Mouse (Mus musculus) lung, adult 18-20 months (tissue): ENCODE data around the gene Tox3.

Experiments
- DNase-seq, 2 experiments: peaks; one replicate each; pipeline ENCODE4 v3.0.0; 2022; ENCODE audit warnings: mixed read lengths in 2 of 2

Tox3 gene

GRCm38 (mm10) chr8:90323824-90324223 is 24.3 kb downstream of the Tox3 start:
- no peak for DNase-seq

- DNase-seq: no peak
Measured at GRCm38 (mm10) chr8:90322701-90323439, 25.3 kb downstream of the Tox3 start.

GRCm38 (mm10) chr8:90321255-90321654 is 26.9 kb downstream of the Tox3 start:
- no peak for DNase-seq

GRCm38 (mm10) chr8:90314312-90314711 is 33.8 kb downstream of the Tox3 start:
- no peak for DNase-seq

- peak in 1 of 2 experiments; percentile 35 for DNase-seq
Measured at GRCm38 (mm10) chr8:90302951-90303350, 45.2 kb downstream of the Tox3 start.

- no peak for DNase-seq
Measured at GRCm38 (mm10) chr8:90302252-90302651, 45.9 kb downstream of the Tox3 start.

- no peak for DNase-seq
Measured at GRCm38 (mm10) chr8:90301543-90301942, 46.6 kb downstream of the Tox3 start.

- no peak for DNase-seq
Measured at GRCm38 (mm10) chr8:90300973-90301372, 47.2 kb downstream of the Tox3 start.

GRCm38 (mm10) chr8:90294061-90294460 is 54.1 kb downstream of the Tox3 start:
- no peak for DNase-seq

GRCm38 (mm10) chr8:90290811-90291210 is 57.3 kb downstream of the Tox3 start:
- no peak for DNase-seq

GRCm38 (mm10) chr8:90276722-90277121 is 71.4 kb downstream of the Tox3 start:
- no peak for DNase-seq

- no peak for DNase-seq
Measured at GRCm38 (mm10) chr8:90273182-90273581, 75.0 kb downstream of the Tox3 start.

GRCm38 (mm10) chr8:90271920-90272319 is 76.2 kb downstream of the Tox3 start:
- no peak for DNase-seq

- no peak for DNase-seq
Measured at GRCm38 (mm10) chr8:90267698-90268256, 80.4 kb downstream of the Tox3 start.

- no peak for DNase-seq
Measured at GRCm38 (mm10) chr8:90266986-90267385, 81.2 kb downstream of the Tox3 start.

GRCm38 (mm10) chr8:90266239-90266638 is 81.9 kb downstream of the Tox3 start:
- DNase-seq: no peak

GRCm38 (mm10) chr8:90254158-90254867 is 93.8 kb downstream of the Tox3 start:
- no peak for DNase-seq

GRCm38 (mm10) chr8:90246357-90246756 is 101.8 kb downstream of the Tox3 start:
- no peak for DNase-seq

- no peak for DNase-seq
Measured at GRCm38 (mm10) chr8:90245828-90246227, 102.3 kb downstream of the Tox3 start.

- DNase-seq: no peak
Measured at GRCm38 (mm10) chr8:90245187-90245586, 103.0 kb downstream of the Tox3 start.

- DNase-seq: no peak
Measured at GRCm38 (mm10) chr8:90244458-90245145, 103.5 kb downstream of the Tox3 start.

GRCm38 (mm10) chr8:90243957-90244356 is 104.2 kb downstream of the Tox3 start:
- no peak for DNase-seq

GRCm38 (mm10) chr8:90242351-90242750 is 105.8 kb downstream of the Tox3 start:
- no peak for DNase-seq
